Mouse (Mus musculus): Measurements from ENCODE around the gene Ankef1. TPM values are rescaled to one million over a fixed set of nuclear protein-coding genes. Genes with fewer than 3 reads are reported as not detected.

Gene Ankef1
- total and polyA plus RNA-seq, 3 experiments, result not detected

DNA sequence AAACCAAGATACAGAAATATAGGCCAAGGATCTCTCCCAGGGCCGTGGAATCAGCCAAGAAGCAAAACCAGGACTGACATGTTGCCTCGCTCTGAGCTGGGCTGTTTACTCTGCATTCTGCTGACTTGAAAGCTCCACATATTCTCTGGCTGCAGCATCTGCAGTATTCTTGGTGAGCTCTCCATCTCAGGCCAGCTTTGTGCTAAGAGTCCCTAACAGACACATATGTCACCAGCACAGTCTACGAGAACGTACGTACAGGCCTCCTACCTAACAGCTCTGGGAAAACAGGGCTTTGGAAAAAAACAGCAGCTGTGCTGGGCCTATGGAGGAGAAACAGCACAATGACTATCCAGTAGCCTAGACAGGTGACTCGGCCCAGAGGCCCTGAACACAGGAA lies 97.0 kb downstream of the Ankef1 start:
- Histone ChIP-seq H3K79me2 (ENCODE audit: control insufficient read depth, insufficient read depth, low read length, poor library complexity) (no peaks in the 10 kb centered on the region), H3K36me3 (ENCODE audit: control insufficient read depth in 1 of 2, insufficient read depth in 2 of 2, low read length in 2 of 2) (no peaks in the 10 kb centered on the region), H3K9me3 (replicated peaks; ENCODE audit: insufficient read depth, low read length) (no peaks in the 10 kb centered on the region), H3K4me3 (ENCODE audit: control insufficient read depth in 1 of 2, insufficient read depth in 1 of 2, low read depth in 2 of 2, low read length in 2 of 2) (no peak overlapping the region), H3K27me3 (ENCODE audit: control insufficient read depth in 1 of 2, insufficient read depth in 2 of 2, low read length in 2 of 2) (no peaks in the 10 kb centered on the region), H3K27ac (ENCODE audit: control insufficient read depth, low read depth, low read length) (no peak overlapping the region), H3K9ac (ENCODE audit: control insufficient read depth, low read depth, low read length, poor library complexity, severe bottlenecking) (no peak overlapping the region), H3K4me1 (ENCODE audit: control insufficient read depth in 1 of 2, insufficient read depth in 2 of 2, low read length in 2 of 2) (no peaks in the 10 kb centered on the region)
- TF ChIP-seq ZKSCAN1 (IDR thresholded peaks at IDR 0.05; ENCODE audit: low read depth, low read length) (no peak), JUND (IDR thresholded peaks at IDR 0.05; ENCODE audit: low read depth, low read length) (no peak), POLR2AphosphoS2 (IDR thresholded peaks at IDR 0.05; ENCODE audit: low read length) (no peak), EP300 (IDR thresholded peaks at IDR 0.05; ENCODE audit: low read depth in 1 of 2, low read length in 2 of 2) (no peak)
- no peak for DNase-seq (ENCODE audit: low read depth, low spot score)

DNA sequence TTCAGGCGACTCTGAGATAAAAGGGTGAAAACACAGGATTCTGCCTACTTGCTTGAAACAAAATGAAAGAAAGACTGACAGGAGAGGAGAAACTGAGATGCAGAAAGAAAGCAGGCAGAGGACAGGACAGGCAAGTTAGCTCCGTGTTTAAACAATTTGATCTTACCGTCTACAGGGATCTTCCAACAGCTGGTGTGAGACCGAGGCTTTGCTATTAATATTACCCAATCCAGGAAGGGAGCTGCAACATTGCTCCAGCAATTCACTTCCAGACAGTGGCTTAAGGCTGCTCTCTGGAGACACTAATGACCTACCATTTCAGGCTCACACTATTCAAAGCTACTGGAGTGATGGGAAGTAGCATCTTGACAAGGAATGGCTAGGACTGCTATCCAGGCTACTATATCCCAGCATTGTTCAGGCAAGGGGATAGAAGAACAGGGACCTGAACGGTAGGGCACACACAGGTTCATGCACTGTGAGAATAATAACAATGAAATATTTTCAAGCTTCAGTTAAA lies 99.0 kb downstream of the Ankef1 start:
- TF ChIP-seq BHLHE40 (IDR thresholded peaks at IDR 0.05; ENCODE audit: borderline replicate concordance, low read depth, low read length) (no peak), MAFK (IDR thresholded peaks at IDR 0.05; ENCODE audit: borderline replicate concordance, low read depth, low read length) (no peak), EP300 (IDR thresholded peaks at IDR 0.05; ENCODE audit: low read depth in 1 of 2, low read length in 2 of 2) (no peak), NELFE (IDR thresholded peaks at IDR 0.05; ENCODE audit: low read depth, low read length) (no peak), MAZ (IDR thresholded peaks at IDR 0.05; ENCODE audit: low read depth, low read length) (no peak), ZC3H11A (IDR thresholded peaks at IDR 0.05; ENCODE audit: low read depth, low read length) (no peak), ZNF384 (IDR thresholded peaks at IDR 0.05; ENCODE audit: low read depth, low read length) (no peak), JUND (IDR thresholded peaks at IDR 0.05; ENCODE audit: low read depth, low read length) (no peak), MAX (IDR thresholded peaks at IDR 0.05; ENCODE audit: low read length) (no peak), CTCF (IDR thresholded peaks at IDR 0.05 in 2 of 3, conservative IDR thresholded peaks at IDR 0.05 in 1 of 3; ENCODE audit: control insufficient read depth in 1 of 3, insufficient read depth in 1 of 3, low read depth in 2 of 3, low read length in 3 of 3, poor library complexity in 1 of 3, severe bottlenecking in 1 of 3) (no peak), TCF12 (IDR thresholded peaks at IDR 0.05; ENCODE audit: low read depth, low read length) (no peak), POLR2AphosphoS2 (IDR thresholded peaks at IDR 0.05; ENCODE audit: low read length) (no peak), GATA1 (IDR thresholded peaks at IDR 0.05; ENCODE audit: low read depth, low read length) (no peak), TAL1 (IDR thresholded peaks at IDR 0.05; ENCODE audit: low read length) (no peak), CHD1 (IDR thresholded peaks at IDR 0.05; ENCODE audit: low read depth, low read length) (no peak), SMC3 (IDR thresholded peaks at IDR 0.05; ENCODE audit: low read depth, low read length) (no peak), MYC (IDR thresholded peaks at IDR 0.05; ENCODE audit: low read depth, low read length) (no peak), TBP (IDR thresholded peaks at IDR 0.05; ENCODE audit: low read depth, low read length) (no peak)
- H3K4me3 ChIP-seq (ENCODE audit: control insufficient read depth in 1 of 2, insufficient read depth in 1 of 2, low read depth in 2 of 2, low read length in 2 of 2), result no peak overlapping the region
- no peak for DNase-seq (ENCODE audit: low read depth, low spot score)
- H3K9me3 ChIP-seq (replicated peaks; ENCODE audit: insufficient read depth, low read length), result no peaks in the 10 kb centered on the region
- no peaks in the 10 kb centered on the region for H3K36me3 ChIP-seq (ENCODE audit: control insufficient read depth in 1 of 2, insufficient read depth in 2 of 2, low read length in 2 of 2)
- H3K9ac ChIP-seq (ENCODE audit: control insufficient read depth, low read depth, low read length, poor library complexity, severe bottlenecking), result no peak overlapping the region
- H3K79me2 ChIP-seq (ENCODE audit: control insufficient read depth, insufficient read depth, low read length, poor library complexity), result no peaks in the 10 kb centered on the region
- H3K27me3 ChIP-seq (ENCODE audit: control insufficient read depth in 1 of 2, insufficient read depth in 2 of 2, low read length in 2 of 2), result no peaks in the 10 kb centered on the region
- H3K27ac ChIP-seq (ENCODE audit: control insufficient read depth, low read depth, low read length), result no peak overlapping the region
- no peaks in the 10 kb centered on the region for H3K4me1 ChIP-seq (ENCODE audit: control insufficient read depth in 1 of 2, insufficient read depth in 2 of 2, low read length in 2 of 2)
